Mouse (Mus musculus) heart, adult 2 months (tissue): ENCODE data around the gene Fam57b. TPM values are rescaled to one million over a fixed set of nuclear protein-coding genes. Genes with fewer than 3 reads are reported as not detected.

Experiments used
- DNase-seq, 2 experiments: peaks; one replicate each; pipeline ENCODE4 v3.0.0; 2021
- H3K27ac ChIP-seq: fragments of 200-600 bp; 2 replicates; pipeline ENCODE4 v1.8.1; 2022
- H3K27me3 ChIP-seq: fragments of 200-500 bp; 2 replicates; pipeline ENCODE4 v1.6.1; 2012; ENCODE audit warnings: mild to moderate bottlenecking, low read length, inconsistent platforms, mixed read lengths; ENCODE audit not compliant: control insufficient read depth, insufficient read depth
- H3K36me3 ChIP-seq: fragments of 200-500 bp; 2 replicates; pipeline ENCODE4 v1.6.1; 2012; ENCODE audit warnings: low read length, inconsistent platforms; ENCODE audit not compliant: control insufficient read depth, insufficient read depth
- H3K4me1 ChIP-seq: fragments of 200-500 bp; 2 replicates; pipeline ENCODE4 v1.6.1; 2011; ENCODE audit warnings: low read length; ENCODE audit not compliant: control insufficient read depth, insufficient read depth
- H3K4me3 ChIP-seq: fragments of 200-600 bp; 2 replicates; pipeline ENCODE4 v1.8.1; 2022
- H3K79me2 ChIP-seq: fragments of 200-500 bp; replicated peaks from 2 replicates; pipeline ENCODE4 v1.6.1; 2012; ENCODE audit warnings: mild to moderate bottlenecking, inconsistent platforms, low read length, moderate library complexity, mixed read lengths; ENCODE audit not compliant: control insufficient read depth, insufficient read depth
- H3K9ac ChIP-seq: fragments of 200-500 bp; 2 replicates; pipeline ENCODE4 v1.6.1; 2012; ENCODE audit warnings: low read depth, mild to moderate bottlenecking, control low read depth, inconsistent platforms, low read length, mixed read lengths
- CTCF ChIP-seq: fragments of 200-600 bp; IDR thresholded peaks from 2 replicates; pipeline ENCODE4 v1.8.1; 2022; ENCODE audit warnings: antibody characterized with exemption, mild to moderate bottlenecking, moderate library complexity
- EP300 ChIP-seq: fragments of 200-500 bp; IDR thresholded peaks from 2 replicates; pipeline ENCODE4 v1.6.1; 2011; ENCODE audit warnings: low read depth, low read length, control low read depth; ENCODE audit not compliant: insufficient read depth
- POLR2A ChIP-seq: fragments of 200-500 bp; IDR thresholded peaks from 2 replicates; pipeline ENCODE4 v1.6.1; 2011; ENCODE audit warnings: mild to moderate bottlenecking, low read depth, low read length, control low read depth; ENCODE audit not compliant: insufficient read depth
- WGBS: fragments of 180-500 bp; shearing (Covaris S2); methylation state at CpG from one replicate; pipeline ENCODE4 v1.1.7; 2018; 5-methylcytosine and 5-hydroxymethylcytosine counted together
- intact Hi-C: fragments of 180-260 bp; cut with DNase I; formaldehyde crosslinking; loops from one replicate; pipeline ENCODE4 v1.15.1; 2025
- polyA plus RNA-seq: library from polyadenylated mRNA; depleted of rRNA; stranded (reverse); fragments of >200 nt; gene quantifications from 2 replicates; pipeline ENCODE4 v1.2.3, GENCODE M21; 2012
- total RNA-seq, 2 experiments: library from RNA; stranded (reverse); gene quantifications; 2 replicates each; pipeline ENCODE4 v1.2.3; 2021

The Fam57b gene
- total and polyA plus RNA-seq, 3 experiments = 7.4 to 12.8 (median 8.8) TPM

DNA sequence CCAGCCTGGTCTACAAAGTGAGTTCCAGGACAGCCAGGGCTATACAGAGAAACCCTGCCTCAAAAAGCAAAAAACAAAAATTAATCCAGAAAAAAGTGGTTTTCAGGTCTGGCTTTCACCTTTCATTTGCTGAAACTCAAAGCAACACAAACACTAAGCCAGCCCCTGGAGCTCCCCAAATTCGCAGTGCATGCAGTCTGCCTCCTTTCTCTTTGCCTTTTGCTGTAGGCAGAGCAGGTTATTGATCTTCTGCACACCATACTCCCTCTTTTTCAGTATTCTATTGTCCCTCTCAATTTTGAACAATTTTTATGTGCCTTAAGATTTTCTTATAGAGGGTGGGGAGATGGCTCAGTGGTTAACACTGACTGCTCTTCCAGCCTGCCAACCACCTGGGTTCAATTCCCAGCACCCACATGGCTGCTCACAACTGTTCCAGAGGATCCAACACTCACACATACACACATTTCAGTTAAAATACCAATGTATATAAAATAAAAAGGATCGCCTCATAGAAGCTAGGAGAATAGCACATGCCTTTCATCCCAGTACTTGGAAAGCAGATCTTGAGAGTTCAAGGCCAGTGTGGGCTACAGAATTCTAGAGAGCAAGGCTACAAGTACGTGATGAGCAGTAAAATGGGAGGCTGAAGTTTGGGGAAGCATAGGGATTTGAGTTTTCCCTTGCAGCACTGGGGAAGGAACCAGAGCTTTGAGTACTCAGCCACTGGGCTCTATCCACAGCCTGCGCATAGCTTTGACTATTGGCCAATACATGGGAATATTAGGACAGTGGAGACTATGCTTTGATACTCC, 3.8 kb upstream of the Fam57b start:
- 63% methylated on average over 4 of the region's 4 CpGs for WGBS
- Histone ChIP-seq H3K27me3 (no peaks in the 10 kb centered on the region), H3K9ac (no peak overlapping the region), H3K4me3 (no peak overlapping the region), H3K79me2 (no peaks in the 10 kb centered on the region; the same call in 1 of the 2 replicates), H3K27ac (no peak overlapping the region), H3K4me1 (peaks cover 3% of the 10 kb centered on the region), H3K36me3 (peaks cover 22% of the 10 kb centered on the region)
- intact Hi-C loops = no loop called here
- no peak for TF ChIP-seq CTCF
- 0 out of 2 replicates have a peak, but pooled peaks have one; percentile 38 for TF ChIP-seq POLR2A
- no peak for DNase-seq

DNA sequence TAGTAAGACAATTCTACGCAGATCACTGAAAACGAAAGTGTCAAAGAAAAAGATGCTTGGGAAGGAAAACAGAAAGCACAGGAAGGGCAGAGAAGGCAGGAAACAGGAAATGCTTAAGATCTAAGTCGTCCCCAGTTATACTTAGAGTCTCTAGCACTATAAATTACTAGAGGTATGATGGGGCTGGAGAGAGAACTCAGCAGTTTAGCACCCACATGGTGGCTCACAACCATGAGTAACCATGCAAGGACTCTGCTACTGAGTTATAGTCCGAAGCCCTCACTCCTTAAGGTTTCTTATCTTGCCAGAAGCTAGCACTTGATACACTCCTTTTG, 3.2 kb upstream of the Fam57b start:
- 27% methylated on average over 4 of the region's 4 CpGs for WGBS
- no peak for DNase-seq
- intact Hi-C loops = no loop called here
- Histone ChIP-seq H3K36me3 (peaks cover 22% of the 10 kb centered on the region), H3K27me3 (no peaks in the 10 kb centered on the region), H3K4me1 (peaks cover 3% of the 10 kb centered on the region), H3K27ac (no peak overlapping the region), H3K4me3 (no peak overlapping the region), H3K9ac (no peak overlapping the region), H3K79me2 (no peaks in the 10 kb centered on the region; the same call in 1 of the 2 replicates)
- no peak for TF ChIP-seq EP300
- no peak for TF ChIP-seq POLR2A
- TF ChIP-seq CTCF = no peak

GRCm38 (mm10) chr7:126795387-126796317, 1.8 kb upstream of the Fam57b start:
- Histone ChIP-seq H3K27me3 (no peaks in the 10 kb centered on the region), H3K9ac (no peak overlapping the region), H3K4me3 (no peak overlapping the region), H3K4me1 (peaks cover 7% of the 10 kb centered on the region), H3K27ac (no peak overlapping the region), H3K79me2 (no peaks in the 10 kb centered on the region), H3K36me3 (peaks cover 22% of the 10 kb centered on the region)
- TF ChIP-seq CTCF (peak; percentile 42), POLR2A (0 out of 2 replicates have a peak, but pooled peaks have one; percentile 32), EP300 (no peak)
- intact Hi-C loops = no loop called here
- 72% methylated on average over 16 of the region's 16 CpGs for WGBS
- no peak for DNase-seq

DNA sequence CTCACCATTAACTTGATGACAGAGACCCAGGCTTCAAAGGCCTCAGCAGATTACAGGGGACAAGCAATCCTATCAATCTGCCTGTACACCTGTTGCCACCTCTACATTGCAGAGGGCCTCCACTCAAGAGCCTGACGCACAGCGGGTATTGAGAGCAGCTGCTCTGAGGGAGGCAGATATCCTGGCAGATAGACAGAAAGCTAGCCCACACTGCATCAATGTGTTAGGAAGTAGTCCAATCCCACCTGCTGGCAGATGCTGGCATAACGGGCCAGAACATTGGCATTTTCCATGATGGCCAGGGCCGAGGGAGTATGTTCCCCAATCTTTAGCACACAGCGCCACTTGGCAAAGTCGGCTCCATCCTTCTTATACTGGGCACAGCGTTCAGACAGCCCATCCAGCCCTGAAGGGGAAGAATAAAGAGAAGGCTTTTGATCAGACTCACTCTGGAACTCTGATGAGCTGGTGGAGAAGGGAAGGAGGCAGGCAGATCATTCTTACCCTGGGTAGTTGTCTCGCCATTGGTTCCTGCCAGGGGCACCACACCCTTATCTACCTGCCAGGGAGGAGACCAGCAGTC, 1.0 kb upstream of the Fam57b start:
- DNase-seq = no peak
- H3K27ac ChIP-seq = no peak overlapping the region; the same call in 1 of the 2 replicates
- H3K36me3 ChIP-seq = peaks cover 17% of the 10 kb centered on the region
- H3K4me1 ChIP-seq = peaks cover 7% of the 10 kb centered on the region
- WGBS = 37% methylated on average over 8 of the region's 8 CpGs
- no peaks in the 10 kb centered on the region for H3K79me2 ChIP-seq
- intact Hi-C loops = no loop called here
- peak overlapping the region; percentile 94; the same call in 1 of the 2 replicates for H3K4me3 ChIP-seq
- peak; percentile 40 for TF ChIP-seq CTCF
- no peak for TF ChIP-seq EP300
- no peak overlapping the region for H3K9ac ChIP-seq
- H3K27me3 ChIP-seq = no peaks in the 10 kb centered on the region

- Histone ChIP-seq H3K27me3 (no peaks in the 10 kb centered on the region), H3K4me1 (peaks cover 5% of the 10 kb centered on the region), H3K79me2 (no peaks in the 10 kb centered on the region), H3K9ac (peak overlapping the region; percentile 84), H3K36me3 (peaks cover 17% of the 10 kb centered on the region), H3K27ac (peak overlapping the region; percentile 99), H3K4me3 (peak overlapping the region; percentile 94)
- intact Hi-C loops = loop anchor here (2.0 kb wide), 3 partner anchors 18 to 38 kb away; partner anchors contain the start of gene Tbx6
- TF ChIP-seq POLR2A = 0 out of 2 replicates have a peak, but pooled peaks have one; percentile 10
- TF ChIP-seq EP300 = no peak
- DNase-seq = peak in 1 of 2 experiments; percentile 50
- WGBS = under 1% methylated on average over 40 of the region's 40 CpGs
Observed at GRCm38 (mm10) chr7:126798127-126799049, 920 bp downstream of the Fam57b start.
